Mouse (Mus musculus): ENCODE results near the gene Inpp5e. TPM values are rescaled to one million over a fixed set of nuclear protein-coding genes. Genes with fewer than 3 reads are reported as not detected.

Gene Inpp5e
- 30.6 and 35.3 TPM in 2 replicates for polyA plus RNA-seq (2016; fragmentation: Nextera tagmentation; extraction: Ambion mirVana)

GRCm38 (mm10) chr2:26408515-26409356 is at the start of gene Inpp5e:
Gene Inpp5e, minus strand, starts transcription at chr2:26409203.
- under 1% methylated on average over 57 of the region's 57 CpGs for WGBS
- DNase-seq (ENCODE audit: low spot score) = peak; percentile 100
- Histone ChIP-seq H3K9me3 (replicated peaks) (no peaks in the 10 kb centered on the region), H3K4me1 (peaks cover 35% of the 10 kb centered on the region), H3K4me3 (peak within 1 kb of the TSS; percentile 79), H3K27ac (peak within 1 kb of the TSS; percentile 95), H3K27me3 (ENCODE audit: low read depth, poor library complexity, severe bottlenecking) (no peaks in the 10 kb centered on the region), H3K36me3 (peaks cover 77% of the 10 kb centered on the region)

GRCm38 (mm10) chr2:26458402-26459124 is 49.6 kb upstream of the Inpp5e start:
- peaks cover 52% of the 10 kb centered on the region for H3K36me3 ChIP-seq
- 0 out of 2 replicates have a peak overlapping the region, but pooled peaks have one; percentile 2 for H3K4me3 ChIP-seq
- 39% methylated on average over 7 of the region's 7 CpGs for WGBS
- peaks cover 29% of the 10 kb centered on the region for H3K4me1 ChIP-seq
- peak; percentile 53 for DNase-seq (ENCODE audit: low spot score)
- no peaks in the 10 kb centered on the region for H3K9me3 ChIP-seq (replicated peaks)
- H3K27ac ChIP-seq = peak overlapping the region; percentile 81
- H3K27me3 ChIP-seq (ENCODE audit: low read depth, poor library complexity, severe bottlenecking) = no peaks in the 10 kb centered on the region

GRCm38 (mm10) chr2:26449121-26450060 is 40.4 kb upstream of the Inpp5e start:
- Histone ChIP-seq H3K36me3 (no peaks in the 10 kb centered on the region), H3K27me3 (ENCODE audit: low read depth, poor library complexity, severe bottlenecking) (no peaks in the 10 kb centered on the region), H3K4me3 (no peak overlapping the region), H3K9me3 (replicated peaks) (no peaks in the 10 kb centered on the region), H3K27ac (no peak overlapping the region), H3K4me1 (peaks cover 13% of the 10 kb centered on the region)
- peak; percentile 88 for DNase-seq (ENCODE audit: low spot score)
- WGBS = 26% methylated on average over 5 of the region's 5 CpGs

GRCm38 (mm10) chr2:26447451-26447850 is 38.4 kb upstream of the Inpp5e start:
- H3K27me3 ChIP-seq (ENCODE audit: low read depth, poor library complexity, severe bottlenecking) = no peaks in the 10 kb centered on the region
- H3K9me3 ChIP-seq (replicated peaks) = no peaks in the 10 kb centered on the region
- WGBS = 67% methylated on average over 1 of the region's 1 CpGs
- H3K4me1 ChIP-seq = peaks cover 28% of the 10 kb centered on the region
- no peak overlapping the region for H3K27ac ChIP-seq
- H3K4me3 ChIP-seq = no peak overlapping the region
- no peaks in the 10 kb centered on the region for H3K36me3 ChIP-seq
- DNase-seq (ENCODE audit: low spot score) = no peak

GRCm38 (mm10) chr2:26446671-26447070 is 37.7 kb upstream of the Inpp5e start:
- WGBS = 76% methylated on average over 4 of the region's 4 CpGs
- peaks cover 28% of the 10 kb centered on the region for H3K4me1 ChIP-seq
- H3K27me3 ChIP-seq (ENCODE audit: low read depth, poor library complexity, severe bottlenecking) = no peaks in the 10 kb centered on the region
- peak overlapping the region; percentile 93 for H3K4me3 ChIP-seq
- H3K36me3 ChIP-seq = peaks cover 4% of the 10 kb centered on the region
- no peak for DNase-seq (ENCODE audit: low spot score)
- peak overlapping the region; percentile 92; the same call in 1 of the 2 replicates for H3K27ac ChIP-seq
- H3K9me3 ChIP-seq (replicated peaks) = no peaks in the 10 kb centered on the region

- Histone ChIP-seq H3K4me3 (peak overlapping the region; percentile 93), H3K9me3 (replicated peaks) (no peaks in the 10 kb centered on the region), H3K27me3 (ENCODE audit: low read depth, poor library complexity, severe bottlenecking) (no peaks in the 10 kb centered on the region), H3K4me1 (peaks cover 28% of the 10 kb centered on the region), H3K36me3 (peaks cover 12% of the 10 kb centered on the region), H3K27ac (peak overlapping the region; percentile 92)
- under 1% methylated on average over 44 of the region's 44 CpGs for WGBS
- no peak for DNase-seq (ENCODE audit: low spot score)
Observed at GRCm38 (mm10) chr2:26445666-26446445, 36.9 kb upstream of the Inpp5e start.

GRCm38 (mm10) chr2:26444946-26445665 is 36.1 kb upstream of the Inpp5e start, which contains the start of gene Sec16a:
Gene Sec16a, minus strand, starts transcription at chr2:26445216.
- Histone ChIP-seq H3K27me3 (ENCODE audit: low read depth, poor library complexity, severe bottlenecking) (no peaks in the 10 kb centered on the region), H3K27ac (peak within 1 kb of the TSS; percentile 92), H3K9me3 (replicated peaks) (no peaks in the 10 kb centered on the region), H3K36me3 (peaks cover 19% of the 10 kb centered on the region), H3K4me3 (peak within 1 kb of the TSS; percentile 93), H3K4me1 (peaks cover 28% of the 10 kb centered on the region)
- DNase-seq (ENCODE audit: low spot score) = peak; percentile 100
- WGBS = 1% methylated on average over 61 of the region's 61 CpGs

GRCm38 (mm10) chr2:26444368-26444767 is 35.4 kb upstream of the Inpp5e start:
- whole genome bisulfite sequencing = 6% methylated on average over 15 of the region's 15 CpGs
- no peak for DNase-seq (ENCODE audit: low spot score)

GRCm38 (mm10) chr2:26443876-26444275 is 34.9 kb upstream of the Inpp5e start:
- Histone ChIP-seq H3K27ac (peak overlapping the region; percentile 92; the same call in 1 of the 2 replicates), H3K9me3 (replicated peaks) (no peaks in the 10 kb centered on the region), H3K4me3 (peak overlapping the region; percentile 93), H3K27me3 (ENCODE audit: low read depth, poor library complexity, severe bottlenecking) (no peaks in the 10 kb centered on the region), H3K36me3 (peaks cover 32% of the 10 kb centered on the region), H3K4me1 (peaks cover 28% of the 10 kb centered on the region)
- no peak for DNase-seq (ENCODE audit: low spot score)
- 64% methylated on average over 3 of the region's 3 CpGs for WGBS

More at GRCm38 (mm10) chr2:26444368-26444767, 35.4 kb upstream of the Inpp5e start:
- Histone ChIP-seq H3K36me3 (peaks cover 27% of the 10 kb centered on the region), H3K9me3 (replicated peaks) (no peaks in the 10 kb centered on the region), H3K27me3 (ENCODE audit: low read depth, poor library complexity, severe bottlenecking) (no peaks in the 10 kb centered on the region), H3K4me1 (peaks cover 28% of the 10 kb centered on the region), H3K27ac (peak overlapping the region; percentile 92), H3K4me3 (peak overlapping the region; percentile 93)

GRCm38 (mm10) chr2:26442843-26443242 is 33.8 kb upstream of the Inpp5e start:
- Histone ChIP-seq H3K36me3 (peaks cover 42% of the 10 kb centered on the region), H3K27ac (no peak overlapping the region), H3K4me3 (no peak overlapping the region), H3K4me1 (peaks cover 28% of the 10 kb centered on the region), H3K27me3 (ENCODE audit: low read depth, poor library complexity, severe bottlenecking) (no peaks in the 10 kb centered on the region), H3K9me3 (replicated peaks) (no peaks in the 10 kb centered on the region)
- 92% methylated on average over 1 of the region's 1 CpGs for WGBS
- no peak for DNase-seq (ENCODE audit: low spot score)

GRCm38 (mm10) chr2:26441688-26442087 is 32.7 kb upstream of the Inpp5e start:
- Histone ChIP-seq H3K27me3 (ENCODE audit: low read depth, poor library complexity, severe bottlenecking) (no peaks in the 10 kb centered on the region), H3K4me1 (peaks cover 23% of the 10 kb centered on the region), H3K4me3 (no peak overlapping the region), H3K27ac (no peak overlapping the region), H3K36me3 (peaks cover 54% of the 10 kb centered on the region), H3K9me3 (replicated peaks) (no peaks in the 10 kb centered on the region)
- WGBS = 86% methylated on average over 5 of the region's 5 CpGs
- DNase-seq (ENCODE audit: low spot score) = no peak
